Mouse (Mus musculus) c-Kit-negative CD71-positive TER-119-positive erythroid progenitor cells, embryonic 14.5 days (primary cell): Measurements from ENCODE around the gene Gm36028.

Source experiments
- DNase-seq: peaks from one replicate; pipeline ENCODE4 v3.0.0-alpha.2; 2013; ENCODE audit warnings: low read depth, low spot score

Gm36028 gene

GRCm38 (mm10) chr16:37809623-37809992, 51.3 kb downstream of the Gm36028 start:
- DNase-seq = no peak

GRCm38 (mm10) chr16:37808866-37809622, 51.9 kb downstream of the Gm36028 start:
- no peak for DNase-seq

- DNase-seq = no peak
Measured at GRCm38 (mm10) chr16:37807269-37807668, 53.7 kb downstream of the Gm36028 start.

GRCm38 (mm10) chr16:37805746-37806495, 55.0 kb downstream of the Gm36028 start:
- DNase-seq = no peak

GRCm38 (mm10) chr16:37803387-37803950, 57.5 kb downstream of the Gm36028 start:
- no peak for DNase-seq

GRCm38 (mm10) chr16:37802686-37803295, 58.2 kb downstream of the Gm36028 start:
- no peak for DNase-seq

GRCm38 (mm10) chr16:37801097-37801496, 59.8 kb downstream of the Gm36028 start:
- no peak for DNase-seq
